Mouse (Mus musculus): ENCODE measurements around the gene Iscu. TPM values are rescaled to one million over a fixed set of nuclear protein-coding genes. Genes with fewer than 3 reads are reported as not detected.
A peak's percentile ranks its signal among the peaks of the same experiment; 100 is the strongest.

Iscu gene
- polyA plus RNA-seq, 1 experiment from 2014 or later: 117 TPM

- H3K4me3 ChIP-seq: no peak overlapping the region
- H3K36me3 ChIP-seq: no peaks in the 10 kb centered on the region
- H3K9ac ChIP-seq (replicated peaks): no peak overlapping the region
- H3K27ac ChIP-seq (replicated peaks): no peak overlapping the region
- peaks cover 3% of the 10 kb centered on the region for H3K4me1 ChIP-seq
- H3K27me3 ChIP-seq: 0 out of 2 replicates have a peak, but pooled peaks cover 5% of the 10 kb centered on the region
- 82% methylated on average over 16 of the region's 16 CpGs for WGBS
- ATAC-seq (ENCODE audit: low FRiP score, low read depth): no peak
- H3K4me2 ChIP-seq (replicated peaks): no peak overlapping the region
- H3K9me3 ChIP-seq: no peaks in the 10 kb centered on the region
These were observed 18.9 kb downstream of the Iscu start for GRCm38 (mm10) chr5:113791197-113792095.

DNA sequence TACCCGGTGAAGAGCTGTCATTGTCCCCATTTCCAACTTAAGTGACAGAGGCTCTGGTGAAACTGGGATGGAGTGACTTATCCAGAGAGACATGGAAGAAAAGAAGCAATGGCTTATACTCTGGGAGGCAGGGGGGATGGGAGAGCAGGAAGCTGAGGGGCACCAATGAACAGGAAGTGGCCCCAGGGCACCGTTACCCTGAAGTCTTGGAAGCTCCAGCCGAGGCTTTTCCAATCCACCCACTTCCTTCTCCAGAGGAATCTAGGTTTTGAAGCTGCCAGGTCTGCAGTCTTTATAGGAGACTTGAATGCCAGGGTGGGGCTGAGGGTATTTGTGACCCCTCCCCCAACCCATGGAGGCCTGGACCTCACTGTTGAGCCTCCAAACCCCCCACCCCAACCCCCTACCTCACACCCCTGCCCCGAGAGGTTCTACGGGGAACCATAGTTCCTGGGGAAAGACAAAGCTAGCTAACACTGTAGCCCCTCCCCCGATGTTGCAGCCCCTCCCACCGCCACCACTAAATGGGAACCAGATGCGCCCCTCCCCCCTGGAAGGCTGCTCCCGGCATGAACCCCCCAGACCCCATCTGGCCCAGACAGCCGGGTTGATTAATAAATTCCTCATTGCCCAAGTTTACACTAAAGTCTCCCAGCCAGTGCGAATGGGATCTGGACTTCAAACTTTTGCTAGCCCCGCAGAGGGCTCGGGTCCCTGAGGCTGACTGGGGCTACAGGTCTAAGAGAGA is 24.0 kb downstream of the Iscu start:
- 11% methylated on average over 13 of the region's 13 CpGs for WGBS
- no peak for ATAC-seq (ENCODE audit: low FRiP score, low read depth)
- Histone ChIP-seq H3K4me2 (replicated peaks) (peak overlapping the region; percentile 14; the same call in 1 of the 2 replicates), H3K4me1 (peaks cover 23% of the 10 kb centered on the region), H3K36me3 (no peaks in the 10 kb centered on the region), H3K4me3 (no peak overlapping the region), H3K27me3 (peaks cover 36% of the 10 kb centered on the region), H3K9ac (replicated peaks) (no peak overlapping the region), H3K9me3 (no peaks in the 10 kb centered on the region), H3K27ac (replicated peaks) (no peak overlapping the region)

DNA sequence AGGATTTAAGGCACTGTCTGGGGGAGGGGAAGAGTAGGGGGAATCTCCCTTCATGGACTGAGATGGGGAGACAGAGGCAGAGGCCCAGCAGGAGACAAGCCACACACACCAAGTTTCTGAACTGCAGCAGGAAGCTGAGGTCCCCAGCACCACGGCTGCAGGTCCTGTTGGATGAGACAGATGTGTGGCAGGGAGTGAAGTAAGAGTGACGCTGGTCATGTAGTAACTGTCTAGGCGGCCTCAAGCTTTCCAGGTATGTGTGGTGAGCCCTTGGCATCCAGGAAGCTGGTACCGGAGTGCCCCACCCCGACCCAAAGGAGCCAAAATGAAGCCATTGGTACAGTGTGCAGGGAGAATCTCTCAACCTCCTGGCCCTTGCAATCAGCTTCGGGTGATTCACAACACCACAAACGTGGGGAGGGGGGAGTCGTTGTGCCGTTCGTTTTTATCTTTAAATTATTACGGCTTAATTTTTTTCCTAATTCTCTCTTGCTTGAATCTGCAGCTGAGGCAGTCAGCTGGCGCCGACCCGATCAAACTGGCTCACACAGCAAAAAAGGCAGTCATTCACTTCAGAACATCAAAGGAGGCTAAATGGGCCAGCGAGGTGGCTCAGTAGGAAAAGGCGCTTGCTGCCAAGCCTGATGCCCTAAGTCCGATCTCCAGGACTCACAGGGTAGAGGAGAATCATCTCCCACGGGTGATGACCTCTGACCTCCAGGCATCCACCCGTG is 24.8 kb downstream of the Iscu start:
- no peaks in the 10 kb centered on the region for H3K36me3 ChIP-seq
- peaks cover 23% of the 10 kb centered on the region for H3K4me1 ChIP-seq
- no peak overlapping the region for H3K9ac ChIP-seq (replicated peaks)
- no peak for ATAC-seq (ENCODE audit: low FRiP score, low read depth)
- no peak overlapping the region for H3K4me3 ChIP-seq
- no peak overlapping the region for H3K27ac ChIP-seq (replicated peaks)
- 13% methylated on average over 19 of the region's 19 CpGs for WGBS
- peak overlapping the region; percentile 14; the same call in 1 of the 2 replicates for H3K4me2 ChIP-seq (replicated peaks)
- no peaks in the 10 kb centered on the region for H3K9me3 ChIP-seq
- peaks cover 36% of the 10 kb centered on the region for H3K27me3 ChIP-seq

DNA sequence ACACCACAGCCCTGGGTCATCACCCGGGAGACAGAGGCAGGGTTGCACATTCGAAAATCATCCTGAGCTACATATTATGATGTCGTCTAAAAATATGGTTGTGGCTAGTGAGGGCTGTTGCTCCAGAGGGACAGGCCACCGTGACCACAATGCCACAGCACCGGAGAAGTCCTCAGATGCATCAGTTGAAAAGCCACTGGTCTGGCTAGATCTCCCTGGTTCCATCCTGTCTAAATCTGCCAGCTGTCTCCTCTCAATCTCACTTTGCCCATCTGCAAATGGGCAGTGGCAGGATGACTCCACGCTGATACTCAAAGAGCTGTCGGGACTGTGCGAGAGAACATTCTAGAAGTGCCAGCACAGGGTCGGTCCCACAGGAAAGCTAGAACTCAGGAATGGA is 26.0 kb downstream of the Iscu start:
- peaks cover 36% of the 10 kb centered on the region for H3K27me3 ChIP-seq
- peaks cover 23% of the 10 kb centered on the region for H3K4me1 ChIP-seq
- no peak overlapping the region for H3K4me2 ChIP-seq (replicated peaks)
- WGBS: 82% methylated on average over 9 of the region's 9 CpGs
- ATAC-seq (ENCODE audit: low FRiP score, low read depth): no peak
- H3K4me3 ChIP-seq: no peak overlapping the region
- H3K27ac ChIP-seq (replicated peaks): no peak overlapping the region
- no peak overlapping the region for H3K9ac ChIP-seq (replicated peaks)
- no peaks in the 10 kb centered on the region for H3K9me3 ChIP-seq
- H3K36me3 ChIP-seq: no peaks in the 10 kb centered on the region

- Histone ChIP-seq H3K27ac (replicated peaks) (peak overlapping the region; percentile 52; the same call in 1 of the 2 replicates), H3K27me3 (peaks cover 36% of the 10 kb centered on the region), H3K4me3 (0 out of 2 replicates have a peak overlapping the region, but pooled peaks have one; percentile 9), H3K36me3 (no peaks in the 10 kb centered on the region), H3K4me1 (peaks cover 23% of the 10 kb centered on the region), H3K9ac (replicated peaks) (peak overlapping the region; percentile 21; the same call in 1 of the 2 replicates), H3K4me2 (replicated peaks) (no peak overlapping the region), H3K9me3 (no peaks in the 10 kb centered on the region)
- 54% methylated on average over 5 of the region's 5 CpGs for WGBS
- no peak for ATAC-seq (ENCODE audit: low FRiP score, low read depth)
These were observed 27.1 kb downstream of the Iscu start for GRCm38 (mm10) chr5:113799691-113800090.

GRCm38 (mm10) chr5:113800280-113800679 is 27.7 kb downstream of the Iscu start, which contains the start of gene Tmem119:
Gene Tmem119, minus strand, starts transcription at chr5:113800516.
- under 1% methylated on average over 11 of the region's 11 CpGs for WGBS
- Histone ChIP-seq H3K27me3 (peaks cover 36% of the 10 kb centered on the region), H3K9me3 (no peaks in the 10 kb centered on the region), H3K9ac (replicated peaks) (peak within 1 kb of the TSS; percentile 21; the same call in 1 of the 2 replicates), H3K27ac (replicated peaks) (peak within 1 kb of the TSS; percentile 52), H3K36me3 (no peaks in the 10 kb centered on the region), H3K4me3 (0 out of 2 replicates have a peak within 1 kb of the TSS, but pooled peaks have one; percentile 9), H3K4me1 (peaks cover 23% of the 10 kb centered on the region), H3K4me2 (replicated peaks) (peak within 1 kb of the TSS; percentile 26)
- peak; percentile 79 for ATAC-seq (ENCODE audit: low FRiP score, low read depth)

GRCm38 (mm10) chr5:113804395-113804966 is 31.9 kb downstream of the Iscu start:
- Histone ChIP-seq H3K4me3 (no peak overlapping the region), H3K4me1 (peaks cover 13% of the 10 kb centered on the region), H3K36me3 (no peaks in the 10 kb centered on the region), H3K27ac (replicated peaks) (no peak overlapping the region), H3K9me3 (no peaks in the 10 kb centered on the region), H3K4me2 (replicated peaks) (no peak overlapping the region), H3K27me3 (0 out of 2 replicates have a peak, but pooled peaks cover 7% of the 10 kb centered on the region), H3K9ac (replicated peaks) (no peak overlapping the region)
- ATAC-seq (ENCODE audit: low FRiP score, low read depth): no peak
- 67% methylated on average over 7 of the region's 7 CpGs for WGBS

DNA sequence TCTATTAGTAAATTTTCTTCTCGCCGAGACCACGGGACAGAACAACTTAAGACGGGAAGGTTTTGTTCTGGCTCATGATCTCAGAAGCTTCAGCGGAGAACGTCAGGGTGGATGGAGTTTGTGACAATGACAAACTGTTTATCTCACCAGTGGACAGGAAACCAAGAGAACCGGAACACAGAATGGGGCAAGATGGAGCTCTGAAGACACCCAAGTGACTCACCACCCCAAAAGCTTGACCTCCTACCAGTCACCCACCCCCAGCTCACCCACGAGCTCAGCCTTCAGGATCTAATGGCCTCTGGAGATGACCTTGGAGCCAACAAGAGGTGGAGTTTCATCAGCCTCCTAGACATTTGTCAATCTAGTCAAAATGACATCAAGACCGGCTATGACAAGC is 32.8 kb downstream of the Iscu start:
- 86% methylated on average over 9 of the region's 9 CpGs for WGBS
- ATAC-seq (ENCODE audit: low FRiP score, low read depth): no peak
- Histone ChIP-seq H3K4me1 (peaks cover 5% of the 10 kb centered on the region), H3K27ac (replicated peaks) (no peak overlapping the region), H3K9ac (replicated peaks) (no peak overlapping the region), H3K4me3 (no peak overlapping the region), H3K27me3 (0 out of 2 replicates have a peak, but pooled peaks cover 7% of the 10 kb centered on the region), H3K9me3 (peaks cover under 1% of the 10 kb centered on the region; the same call in 1 of the 2 replicates), H3K4me2 (replicated peaks) (no peak overlapping the region), H3K36me3 (no peaks in the 10 kb centered on the region)

DNA sequence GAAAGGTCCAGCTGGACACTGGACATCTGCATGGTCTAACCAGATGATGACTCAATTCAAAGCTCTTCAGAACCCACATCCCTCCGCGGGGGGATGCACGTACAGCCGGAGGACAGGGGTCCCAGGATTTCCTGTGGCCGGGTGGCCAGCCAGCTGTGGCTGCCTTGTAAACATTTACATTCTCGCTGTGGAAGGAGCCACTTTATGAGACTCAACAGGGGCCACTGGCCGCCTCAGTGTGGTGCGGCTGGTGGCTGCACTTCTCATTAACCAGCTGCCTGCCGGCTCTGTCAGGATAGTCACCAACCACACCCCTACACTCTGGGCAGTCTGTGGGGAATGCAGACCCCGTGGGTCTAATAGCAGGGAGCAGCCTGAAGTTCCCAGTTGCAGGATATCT is 33.9 kb downstream of the Iscu start:
- no peak for ATAC-seq (ENCODE audit: low FRiP score, low read depth)
- Histone ChIP-seq H3K27ac (replicated peaks) (no peak overlapping the region), H3K9ac (replicated peaks) (no peak overlapping the region), H3K9me3 (peaks cover 5% of the 10 kb centered on the region; the same call in 1 of the 2 replicates), H3K4me2 (replicated peaks) (no peak overlapping the region), H3K27me3 (0 out of 2 replicates have a peak, but pooled peaks cover 4% of the 10 kb centered on the region), H3K36me3 (no peaks in the 10 kb centered on the region), H3K4me1 (no peaks in the 10 kb centered on the region), H3K4me3 (no peak overlapping the region)
- WGBS: 41% methylated on average over 10 of the region's 10 CpGs

- H3K27ac ChIP-seq (replicated peaks): no peak overlapping the region
- WGBS: 65% methylated on average over 9 of the region's 9 CpGs
These were observed 35.2 kb downstream of the Iscu start for GRCm38 (mm10) chr5:113807712-113808111.

GRCm38 (mm10) chr5:113808177-113808576 is 35.6 kb downstream of the Iscu start:
- Histone ChIP-seq H3K4me1 (no peaks in the 10 kb centered on the region), H3K27ac (replicated peaks) (no peak overlapping the region), H3K36me3 (no peaks in the 10 kb centered on the region), H3K9ac (replicated peaks) (no peak overlapping the region), H3K4me3 (no peak overlapping the region), H3K4me2 (replicated peaks) (no peak overlapping the region), H3K9me3 (peaks cover 7% of the 10 kb centered on the region; the same call in 1 of the 2 replicates), H3K27me3 (peaks cover 6% of the 10 kb centered on the region; the same call in 1 of the 2 replicates)
- 83% methylated on average over 2 of the region's 2 CpGs for WGBS
- no peak for ATAC-seq (ENCODE audit: low FRiP score, low read depth)

More at GRCm38 (mm10) chr5:113807712-113808111, 35.2 kb downstream of the Iscu start:
- Histone ChIP-seq H3K9ac (replicated peaks) (no peak overlapping the region), H3K36me3 (no peaks in the 10 kb centered on the region), H3K4me1 (no peaks in the 10 kb centered on the region), H3K27me3 (0 out of 2 replicates have a peak, but pooled peaks cover 4% of the 10 kb centered on the region), H3K4me3 (no peak overlapping the region), H3K9me3 (peaks cover 7% of the 10 kb centered on the region; the same call in 1 of the 2 replicates), H3K4me2 (replicated peaks) (no peak overlapping the region)
- ATAC-seq (ENCODE audit: low FRiP score, low read depth): no peak

Data from midbrain, embryonic 12.5 days (tissue).